Mouse (Mus musculus): ENCODE data around the gene Bod1. TPM values are rescaled to one million over a fixed set of nuclear protein-coding genes. Genes with fewer than 3 reads are reported as not detected.

Bod1 gene
- polyA plus RNA-seq, 1 experiment, result 149 TPM

- DNase-seq (ENCODE audit: extremely low spot score in 1 of 2, low spot score in 1 of 2), result no peak
These were observed 1.2 kb downstream of the Bod1 start for GRCm38 (mm10) chr11:31670468-31670921.

DNA sequence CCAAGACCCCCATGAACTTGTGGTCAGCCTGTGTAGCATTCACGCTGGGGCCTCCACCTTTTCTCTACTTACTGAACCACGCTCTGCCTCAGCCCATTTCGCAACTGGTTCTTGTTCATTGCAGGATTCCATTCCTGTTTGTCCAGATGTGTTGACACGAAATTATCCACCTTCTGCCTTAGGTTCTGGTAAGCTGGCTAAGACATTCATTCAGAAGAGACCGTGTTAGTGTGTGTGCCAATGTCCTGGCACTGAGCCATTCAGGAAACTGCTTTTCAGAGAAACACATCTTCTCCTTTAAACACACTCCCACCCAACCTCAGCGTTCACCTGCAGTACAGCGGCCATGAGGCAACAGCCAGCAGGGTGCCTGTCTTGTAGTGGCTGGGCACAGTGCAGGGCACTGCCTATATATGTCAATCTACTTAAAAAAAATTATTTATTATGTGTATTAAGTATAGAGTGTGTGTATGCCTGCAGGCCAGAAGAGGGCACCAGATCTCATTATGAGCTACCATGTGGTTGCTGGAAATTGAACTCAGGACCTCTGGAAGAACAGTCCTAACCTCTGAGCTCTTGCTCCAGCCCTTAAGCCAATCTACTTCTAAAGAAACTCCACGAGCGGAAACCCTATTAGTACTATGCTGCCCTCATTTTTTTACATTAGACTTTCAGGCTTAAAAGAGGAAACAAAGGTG lies 2.4 kb downstream of the Bod1 start:
- no peak for DNase-seq (ENCODE audit: extremely low spot score in 1 of 2, low spot score in 1 of 2)

DNA sequence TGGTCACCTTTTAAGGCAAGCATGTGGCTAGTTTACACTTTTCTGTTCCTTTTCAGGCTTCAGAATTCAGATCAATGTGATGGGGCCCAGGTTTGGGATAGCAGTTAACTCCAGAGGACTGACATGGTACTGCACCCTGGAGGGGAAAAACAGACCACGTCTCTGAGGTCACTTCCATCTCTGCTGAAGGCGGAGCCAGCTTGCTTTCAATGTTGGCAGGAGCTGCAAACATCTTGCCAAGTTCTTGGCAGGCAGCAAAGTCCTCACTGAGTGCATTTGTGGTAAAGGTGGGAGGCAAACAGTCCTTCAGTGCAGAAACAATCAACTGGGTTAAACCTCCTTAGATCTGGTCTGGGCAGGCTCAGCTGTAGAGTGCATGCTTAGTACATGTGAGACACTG lies 7.5 kb downstream of the Bod1 start:
- no peak for DNase-seq (ENCODE audit: extremely low spot score in 1 of 2, low spot score in 1 of 2)

DNA sequence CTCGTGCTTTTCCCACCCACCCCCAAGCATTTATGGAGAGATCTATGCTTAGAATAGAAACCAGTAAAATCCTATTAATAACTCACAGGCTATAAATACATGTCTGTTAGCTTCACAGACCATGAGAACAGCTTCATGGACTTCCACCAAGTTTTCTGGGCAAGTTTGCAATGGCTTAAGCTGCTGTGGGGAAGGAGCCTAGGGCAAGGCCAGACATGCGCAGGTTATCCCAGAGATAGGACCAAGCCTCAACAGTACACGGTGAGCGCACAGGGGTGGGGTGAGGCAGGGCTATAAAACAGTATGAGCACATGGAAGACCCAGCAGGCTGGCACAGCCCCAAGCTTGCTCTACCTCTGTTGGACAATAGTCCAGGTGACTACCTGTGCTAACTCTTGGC lies 8.2 kb downstream of the Bod1 start:
- DNase-seq (ENCODE audit: extremely low spot score in 1 of 2, low spot score in 1 of 2), result no peak

DNA sequence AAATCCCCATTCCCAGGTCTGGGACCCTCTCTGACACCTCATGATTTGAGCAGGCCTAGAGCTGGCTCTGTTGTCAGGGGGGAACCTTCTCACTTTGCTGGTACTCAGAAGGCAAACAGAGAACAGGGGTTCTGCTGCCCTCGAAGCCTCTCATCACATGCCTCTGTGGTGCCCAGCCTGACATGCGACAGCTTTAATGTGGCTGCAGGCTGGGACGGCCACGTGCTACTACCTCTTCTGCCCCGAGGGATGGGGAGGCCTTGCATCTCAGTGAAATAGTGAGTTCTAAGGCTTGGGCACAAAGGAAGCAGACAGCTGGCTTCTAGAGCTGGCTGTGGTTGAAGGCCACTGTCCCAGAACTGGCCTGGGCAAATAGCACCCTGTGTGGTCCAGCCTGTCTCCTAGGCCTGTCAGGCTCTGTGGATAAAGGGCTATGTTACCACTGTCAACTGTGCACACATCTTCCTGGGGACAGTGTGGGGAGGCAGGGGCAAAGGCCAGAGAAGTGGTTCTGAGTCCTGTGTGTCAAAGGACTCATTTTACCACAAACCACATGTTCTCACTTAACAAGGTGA lies 8.7 kb downstream of the Bod1 start:
- no peak for DNase-seq (ENCODE audit: extremely low spot score in 1 of 2, low spot score in 1 of 2)

GRCm38 (mm10) chr11:31662214-31662613 lies 9.5 kb downstream of the Bod1 start:
- DNase-seq (ENCODE audit: extremely low spot score in 1 of 2, low spot score in 1 of 2), result no peak

DNA sequence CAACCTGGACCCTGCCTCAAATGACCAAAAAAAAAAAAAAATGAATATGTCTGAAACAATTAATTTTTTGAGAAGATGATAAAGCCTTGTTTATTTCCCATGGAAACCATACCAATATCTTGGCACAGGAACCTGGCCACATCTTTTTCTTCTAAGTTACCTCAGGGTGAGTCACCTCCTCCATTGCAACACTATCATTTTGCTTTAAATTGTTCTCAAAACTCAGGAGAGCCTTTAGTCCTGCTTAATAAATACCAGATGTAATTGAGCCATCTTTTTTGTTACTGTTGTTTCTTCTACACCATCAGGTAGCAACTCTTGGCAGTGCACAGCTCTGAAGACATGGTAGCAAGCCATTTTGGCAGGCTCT lies 13.9 kb downstream of the Bod1 start:
- no peak for DNase-seq (ENCODE audit: extremely low spot score in 1 of 2, low spot score in 1 of 2)

- no peak for DNase-seq (ENCODE audit: extremely low spot score in 1 of 2, low spot score in 1 of 2)
These were observed 14.4 kb downstream of the Bod1 start for GRCm38 (mm10) chr11:31657168-31657805.

GRCm38 (mm10) chr11:31649507-31649906 lies 22.2 kb downstream of the Bod1 start:
- no peak for DNase-seq (ENCODE audit: extremely low spot score in 1 of 2, low spot score in 1 of 2)

GRCm38 (mm10) chr11:31647268-31647667 lies 24.4 kb downstream of the Bod1 start:
- DNase-seq (ENCODE audit: extremely low spot score in 1 of 2, low spot score in 1 of 2), result no peak

- DNase-seq (ENCODE audit: extremely low spot score in 1 of 2, low spot score in 1 of 2), result no peak
These were observed 25.1 kb downstream of the Bod1 start for GRCm38 (mm10) chr11:31646571-31646970.

DNA sequence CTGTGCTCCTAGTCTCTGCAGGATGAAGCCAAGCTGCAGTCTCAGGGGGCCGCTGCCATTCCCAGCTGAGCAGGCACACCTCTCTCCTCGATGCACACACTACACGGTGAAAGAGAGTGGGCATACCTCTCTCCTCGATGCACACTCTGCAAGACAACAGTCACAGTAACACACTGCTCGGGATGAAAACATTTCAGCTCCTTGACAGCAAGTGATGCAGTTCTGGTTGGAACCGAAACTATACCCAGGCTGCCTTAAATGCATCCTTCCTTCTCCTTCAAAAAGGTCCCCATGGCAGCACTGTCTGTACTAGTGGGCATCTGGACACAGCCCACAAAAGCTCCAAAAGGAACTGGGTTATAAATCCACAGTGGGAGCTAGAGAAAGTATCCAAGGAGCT lies 28.6 kb downstream of the Bod1 start:
- DNase-seq (ENCODE audit: extremely low spot score in 1 of 2, low spot score in 1 of 2), result no peak

- no peak for DNase-seq (ENCODE audit: extremely low spot score in 1 of 2, low spot score in 1 of 2)
These were observed 30.4 kb downstream of the Bod1 start for GRCm38 (mm10) chr11:31641066-31641810.

- DNase-seq (ENCODE audit: extremely low spot score in 1 of 2, low spot score in 1 of 2), result no peak
These were observed 31.5 kb downstream of the Bod1 start for GRCm38 (mm10) chr11:31640187-31640586.

DNA sequence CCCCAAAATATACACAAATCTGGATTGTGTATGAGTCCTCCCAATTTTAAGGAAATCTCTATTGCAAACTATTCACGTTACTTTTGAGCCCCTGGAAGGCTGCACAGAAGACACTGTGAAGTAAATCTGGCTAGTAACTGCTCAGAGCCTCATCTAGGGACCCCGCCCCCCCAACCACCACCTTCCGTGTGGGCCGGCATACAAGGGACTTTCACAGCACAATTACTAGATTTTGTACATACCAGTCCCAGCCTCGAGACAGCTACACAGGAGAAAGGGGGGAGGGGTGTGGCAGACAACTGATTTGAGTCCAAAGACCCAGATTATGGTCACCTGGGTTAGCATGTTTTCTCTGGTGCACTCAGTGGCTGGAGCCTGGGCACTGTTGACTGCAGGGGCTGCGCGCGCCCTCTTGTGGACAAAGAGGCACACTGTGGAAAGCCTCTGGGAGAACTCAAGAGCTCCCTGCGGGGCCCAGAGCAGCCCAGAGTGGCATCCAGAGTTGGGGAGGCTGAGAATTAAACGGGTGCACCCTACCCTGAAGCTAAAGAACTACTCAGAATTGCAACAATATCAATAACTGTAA lies 33.8 kb downstream of the Bod1 start:
- DNase-seq (ENCODE audit: extremely low spot score in 1 of 2, low spot score in 1 of 2), result peak; percentile 20 to 86

- no peak for DNase-seq (ENCODE audit: extremely low spot score in 1 of 2, low spot score in 1 of 2)
These were observed 43.0 kb downstream of the Bod1 start for GRCm38 (mm10) chr11:31628700-31629099.

DNA sequence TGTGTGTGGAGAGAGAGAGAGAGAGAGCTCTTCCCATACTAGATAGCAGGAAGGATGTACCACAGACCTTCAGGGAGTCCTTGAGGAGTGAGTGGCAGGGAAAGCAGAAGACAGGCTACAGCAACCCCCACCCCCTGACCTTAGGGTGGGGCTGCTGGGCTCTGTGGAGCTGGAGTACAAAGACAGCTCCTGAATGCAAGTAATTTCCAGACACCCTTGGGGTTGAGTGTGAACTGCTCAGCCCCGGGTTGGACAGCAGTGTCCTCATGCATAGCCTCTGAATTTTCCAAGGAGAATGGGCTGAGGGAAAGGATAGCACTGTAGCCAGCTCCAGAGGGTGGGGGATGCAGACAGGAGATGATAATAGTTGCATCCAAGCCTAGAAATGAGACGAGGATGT lies 50.9 kb downstream of the Bod1 start:
- DNase-seq (ENCODE audit: extremely low spot score in 1 of 2, low spot score in 1 of 2), result no peak

GRCm38 (mm10) chr11:31617797-31618196 lies 53.9 kb downstream of the Bod1 start:
- no peak for DNase-seq (ENCODE audit: extremely low spot score in 1 of 2, low spot score in 1 of 2)

- no peak for DNase-seq (ENCODE audit: extremely low spot score in 1 of 2, low spot score in 1 of 2)
These were observed 54.4 kb downstream of the Bod1 start for GRCm38 (mm10) chr11:31617236-31617635.

GRCm38 (mm10) chr11:31616722-31617121 lies 55.0 kb downstream of the Bod1 start:
- no peak for DNase-seq (ENCODE audit: extremely low spot score in 1 of 2, low spot score in 1 of 2)
